Mouse (Mus musculus): ENCODE measurements around the gene Timm22.

The Timm22 gene

GRCm38 (mm10) chr11:76392532-76392931 lies 14.2 kb upstream of the Timm22 start:
- no peak for DNase-seq

GRCm38 (mm10) chr11:76392996-76393395 lies 13.8 kb upstream of the Timm22 start:
- DNase-seq, result no peak

- peak; percentile 43 for DNase-seq
Measured at GRCm38 (mm10) chr11:76397650-76398311, 9.0 kb upstream of the Timm22 start.

GRCm38 (mm10) chr11:76398312-76398797 lies 8.4 kb upstream of the Timm22 start:
- DNase-seq, result peak; percentile 62

GRCm38 (mm10) chr11:76398798-76399586 lies 7.8 kb upstream of the Timm22 start, which contains the start of gene Nxn:
Gene Nxn (minus strand): TSS chr11:76399140.
- DNase-seq, result peak; percentile 91

- peak; percentile 60 for DNase-seq
Measured at GRCm38 (mm10) chr11:76399587-76400330, 7.0 kb upstream of the Timm22 start.

- no peak for DNase-seq
Measured at GRCm38 (mm10) chr11:76401398-76401797, 5.4 kb upstream of the Timm22 start.

GRCm38 (mm10) chr11:76405113-76405512 lies 1.6 kb upstream of the Timm22 start:
- DNase-seq, result no peak

- DNase-seq, result no peak
Measured at GRCm38 (mm10) chr11:76405626-76406264, 1.0 kb upstream of the Timm22 start.

- peak; percentile 51 for DNase-seq
Measured at GRCm38 (mm10) chr11:76410826-76411225, 4.1 kb downstream of the Timm22 start.

GRCm38 (mm10) chr11:76413202-76413601 lies 6.5 kb downstream of the Timm22 start:
- no peak for DNase-seq

GRCm38 (mm10) chr11:76415001-76415400 lies 8.2 kb downstream of the Timm22 start:
- DNase-seq, result no peak

- no peak for DNase-seq
Measured at GRCm38 (mm10) chr11:76415985-76416384, 9.2 kb downstream of the Timm22 start.

- peak; percentile 54 for DNase-seq
Measured at GRCm38 (mm10) chr11:76418423-76418822, 11.7 kb downstream of the Timm22 start.

GRCm38 (mm10) chr11:76419179-76419578 lies 12.4 kb downstream of the Timm22 start:
- no peak for DNase-seq

- no peak for DNase-seq
Measured at GRCm38 (mm10) chr11:76420896-76421295, 14.1 kb downstream of the Timm22 start.

GRCm38 (mm10) chr11:76425749-76426148 lies 19.0 kb downstream of the Timm22 start:
- DNase-seq, result no peak

GRCm38 (mm10) chr11:76427781-76428180 lies 21.0 kb downstream of the Timm22 start:
- DNase-seq, result no peak

GRCm38 (mm10) chr11:76429046-76429445 lies 22.3 kb downstream of the Timm22 start:
- no peak for DNase-seq

GRCm38 (mm10) chr11:76429556-76429955 lies 22.8 kb downstream of the Timm22 start:
- no peak for DNase-seq

- no peak for DNase-seq
Measured at GRCm38 (mm10) chr11:76429966-76430631, 23.3 kb downstream of the Timm22 start.

GRCm38 (mm10) chr11:76436009-76436408 lies 29.3 kb downstream of the Timm22 start:
- DNase-seq, result no peak
